Mouse (Mus musculus) 416B (cell line): ENCODE data around the gene BC024063.
"Not testable (repeated sequence)": the region's sequence is repeated elsewhere in the genome, so short reads cannot be mapped to it uniquely, and the experiment has no call there.

ENCODE experiments used
- DNase-seq: peaks from one replicate; pipeline ENCODE4 v3.0.0; 2011; ENCODE audit warnings: low read depth

The BC024063 gene

DNA sequence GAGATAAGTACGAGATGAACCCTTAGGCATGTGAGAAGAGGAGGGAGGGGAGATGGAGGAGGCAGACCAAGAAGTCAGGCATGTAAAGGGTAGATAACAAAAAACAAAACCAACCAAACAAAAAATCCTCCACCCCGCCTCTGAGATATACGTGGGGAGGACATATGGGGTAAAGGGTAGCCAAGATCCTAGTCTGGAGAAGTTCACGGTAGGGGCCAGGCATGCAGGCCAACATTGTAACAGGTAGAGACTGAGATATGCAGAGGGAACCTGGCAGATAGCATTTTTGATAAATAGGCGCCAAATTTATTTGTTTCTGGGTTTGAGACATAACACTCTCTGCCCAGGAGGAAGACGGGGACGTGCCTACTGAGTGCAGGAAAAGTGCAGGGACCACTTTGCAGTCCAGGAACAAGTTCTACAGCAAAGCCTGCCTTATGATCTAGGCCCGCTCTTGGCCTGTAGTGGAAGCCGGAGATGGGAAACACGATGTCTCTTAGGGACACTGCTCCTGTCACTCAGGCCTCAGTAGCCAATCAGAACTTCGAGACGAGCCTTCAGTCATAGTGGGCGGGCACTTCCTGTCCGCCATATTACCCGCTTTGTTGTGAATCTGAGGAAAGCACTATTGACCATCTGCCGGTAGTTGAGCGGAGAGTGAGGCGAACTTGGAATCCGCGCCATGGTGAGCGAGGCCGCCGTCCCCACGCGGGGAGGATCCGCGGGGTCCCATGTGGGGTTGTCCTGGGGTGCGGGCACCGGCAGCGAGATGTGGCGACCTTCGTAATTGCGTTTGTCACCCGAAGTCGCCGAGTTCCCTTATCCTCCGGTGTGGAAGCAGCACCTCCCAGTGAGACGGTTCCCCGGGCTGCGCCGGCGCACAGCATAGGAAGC is at the start of gene BC024063:
BC024063 (plus strand) TSS at position 626 of the 894 bp plus-strand sequence.
- DNase-seq = not testable (repeated sequence)

DNA sequence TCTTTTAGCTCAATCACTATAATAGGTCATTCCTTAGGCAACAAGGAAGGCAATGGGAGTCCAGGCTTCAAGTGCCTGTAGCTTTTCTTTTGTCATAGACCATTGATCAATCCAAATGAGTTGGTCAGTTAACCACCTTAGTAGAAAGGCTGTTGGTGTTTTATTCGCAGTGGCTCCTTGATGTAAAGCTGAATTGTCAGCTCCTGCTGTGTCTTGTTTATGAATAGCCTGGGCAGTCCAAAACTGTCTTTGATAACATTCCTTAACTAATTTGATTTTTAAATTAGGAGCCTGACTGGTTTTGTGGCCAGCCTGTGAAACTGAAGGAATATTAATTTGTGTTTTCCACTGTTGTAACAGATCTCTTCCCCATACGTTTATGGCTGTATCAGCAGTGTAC is 41.0 kb upstream of the BC024063 start:
- no peak for DNase-seq

DNA sequence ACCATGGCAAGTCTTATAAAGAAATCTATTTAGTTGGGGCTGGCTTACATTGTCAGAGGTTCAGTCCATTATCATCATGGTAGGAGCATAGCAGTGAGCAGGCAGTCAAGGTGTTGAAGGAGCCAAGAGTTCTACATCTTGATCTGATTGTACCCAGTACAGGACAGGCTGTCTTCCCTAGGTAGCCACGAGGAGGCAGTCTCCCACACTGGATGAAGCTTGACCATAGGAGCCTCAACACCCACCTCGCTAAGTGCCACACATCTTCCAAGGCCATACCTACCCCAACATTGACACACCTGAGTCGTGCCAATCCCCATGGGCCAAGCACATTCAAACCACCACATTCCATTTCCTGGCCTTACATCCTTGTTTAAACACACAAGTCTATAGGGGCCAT is 36.5 kb upstream of the BC024063 start:
- DNase-seq = peak; percentile 26

DNA sequence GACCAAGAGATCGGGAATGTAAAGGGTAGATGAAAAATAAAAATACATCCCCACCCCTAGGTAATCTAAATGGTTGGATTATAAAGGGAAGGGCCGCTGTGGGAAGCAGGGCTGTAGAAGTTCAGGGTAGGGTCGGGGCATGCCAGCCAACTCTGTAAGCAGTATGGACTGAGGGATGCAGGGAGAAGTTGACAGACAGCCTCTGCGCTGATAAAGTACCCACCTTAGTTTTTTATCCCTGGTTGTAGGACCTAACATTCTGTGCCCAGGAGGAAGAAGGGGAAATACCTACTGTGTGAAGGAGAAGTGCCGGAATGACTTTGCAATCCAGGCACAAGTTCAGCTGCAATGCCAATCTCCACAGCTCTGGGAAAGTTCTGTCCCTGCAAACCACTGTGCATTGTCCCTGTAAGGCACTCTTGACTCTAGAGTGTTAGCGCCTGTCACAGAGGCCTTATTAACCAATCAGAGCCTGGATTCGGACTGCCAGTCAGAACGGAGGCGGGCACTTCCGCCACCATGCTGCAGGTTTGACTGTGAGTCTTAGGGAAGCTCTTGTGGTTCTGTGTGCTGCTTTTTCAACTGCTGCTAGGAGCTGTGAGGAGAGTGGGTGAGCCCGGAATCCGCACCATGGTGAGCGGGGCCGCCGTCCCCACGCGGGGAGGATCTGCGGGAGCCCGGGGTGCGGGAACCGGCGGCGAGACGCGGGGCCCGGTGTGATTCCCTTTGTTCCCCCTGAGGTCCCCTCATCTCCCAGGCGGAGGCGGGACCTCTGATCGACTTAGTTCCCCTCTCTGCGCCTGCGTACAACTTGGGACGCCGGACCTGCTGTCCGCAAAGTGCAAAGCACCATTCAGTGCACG is 35.3 kb upstream of the BC024063 start, which contains the start of gene Zfp873:
Zfp873 (plus strand) TSS at position 527 of the 863 bp plus-strand sequence.
- DNase-seq = peak; percentile 97

DNA sequence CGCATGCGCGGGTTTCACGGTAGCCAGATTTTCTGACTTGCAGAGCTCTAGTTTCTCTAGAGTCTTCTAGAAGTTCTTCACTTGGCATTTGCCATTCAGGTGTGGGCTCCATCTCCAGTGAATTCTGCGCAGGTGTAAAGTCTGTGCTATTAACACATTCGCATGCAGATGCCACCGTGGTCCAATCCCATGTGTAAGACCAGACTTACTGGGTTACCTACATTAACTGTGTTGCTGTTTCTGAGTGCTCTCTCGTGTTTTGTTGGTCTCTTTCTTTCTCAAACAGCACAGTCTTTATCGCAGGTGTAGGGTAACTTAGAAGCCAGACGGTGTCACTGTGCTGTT is 34.7 kb upstream of the BC024063 start:
- DNase-seq = not testable (repeated sequence)

DNA sequence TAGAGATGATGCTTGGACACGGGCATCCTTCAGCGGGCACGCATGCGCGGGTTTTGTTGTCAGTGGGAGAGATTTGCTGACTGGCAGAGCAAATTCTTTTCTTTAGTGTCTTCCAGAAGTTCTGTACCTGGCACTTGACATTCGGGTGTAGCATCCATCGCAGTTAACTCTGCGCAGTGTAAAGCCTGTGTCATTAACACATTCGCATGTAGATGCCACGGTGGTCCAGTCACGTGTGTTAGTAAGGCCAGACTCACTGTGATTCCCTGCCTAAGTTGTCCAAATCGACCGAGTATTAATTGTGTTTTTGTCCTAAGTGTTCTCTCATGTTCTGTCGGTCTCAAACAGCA is 444 bp downstream of the BC024063 start:
- DNase-seq = not testable (repeated sequence)

DNA sequence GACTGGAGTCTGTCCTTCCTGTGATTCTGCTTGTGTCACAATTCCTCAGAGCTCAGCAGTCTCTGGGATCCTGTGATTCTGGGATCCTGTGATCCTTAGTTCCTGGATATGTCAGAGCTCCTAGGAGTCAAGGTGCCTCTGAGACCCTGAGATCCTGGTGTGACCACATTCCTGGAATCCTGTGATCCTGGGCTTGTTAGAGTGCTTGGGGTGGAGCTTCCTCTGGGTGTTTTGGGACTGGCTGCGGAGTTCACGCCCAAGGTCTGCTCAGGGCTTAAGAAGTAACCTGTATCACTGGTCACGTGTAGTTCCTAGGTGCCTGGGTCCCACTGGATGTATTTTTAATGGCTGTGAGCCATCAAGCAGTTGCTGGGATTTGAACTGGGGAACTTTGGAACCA is 34.1 kb downstream of the BC024063 start:
- no peak for DNase-seq

DNA sequence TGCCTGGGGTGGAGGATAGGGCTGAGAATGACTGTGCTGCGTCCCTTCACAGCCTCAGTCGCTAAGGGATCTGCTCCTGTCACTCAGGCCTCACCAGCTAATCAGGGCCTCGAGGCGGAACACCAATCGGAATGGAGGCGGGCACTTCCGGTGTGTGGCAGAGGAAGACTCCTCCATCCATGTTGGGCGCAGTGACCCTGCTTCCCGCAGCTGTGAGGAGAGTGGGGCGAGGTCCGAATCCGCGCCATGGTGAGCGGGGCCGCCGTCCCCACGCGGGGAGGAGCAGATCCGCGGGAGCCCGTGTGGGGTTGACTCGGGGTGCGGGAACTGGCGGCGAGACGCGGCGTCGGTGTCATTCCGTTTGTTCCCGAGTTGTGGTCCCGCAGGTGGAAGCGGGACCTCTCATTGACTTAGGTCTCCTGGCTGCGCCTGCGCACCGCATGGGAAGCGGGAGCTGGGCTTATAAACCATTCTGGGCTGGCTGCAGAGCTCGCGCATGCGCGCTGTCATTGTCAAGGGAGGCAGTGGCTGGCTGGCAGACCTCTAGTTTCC is 44.8 kb downstream of the BC024063 start, which contains the start of gene AU041133:
AU041133 (plus strand) TSS at position 164 of the 552 bp plus-strand sequence.
- DNase-seq = peak; percentile 88

DNA sequence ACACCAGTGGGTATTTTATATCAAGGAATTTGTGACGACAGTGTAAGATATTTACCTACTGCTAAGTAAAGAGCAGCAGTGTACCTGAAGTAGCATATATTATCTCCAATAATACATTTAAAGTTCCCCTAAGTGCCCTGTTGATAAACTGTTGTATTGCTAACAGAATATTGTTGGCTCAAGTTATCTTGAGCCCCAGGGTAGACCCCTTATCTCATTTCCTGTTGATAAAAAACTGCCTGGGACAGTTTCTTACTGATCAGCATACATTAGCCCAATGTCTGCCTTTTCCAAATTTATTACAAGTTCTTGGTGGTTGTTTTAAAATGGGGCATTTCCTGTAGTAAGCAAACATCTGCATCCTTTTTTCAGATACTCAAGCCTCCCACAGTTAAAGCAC is 62.1 kb downstream of the BC024063 start:
- DNase-seq = peak; percentile 8

DNA sequence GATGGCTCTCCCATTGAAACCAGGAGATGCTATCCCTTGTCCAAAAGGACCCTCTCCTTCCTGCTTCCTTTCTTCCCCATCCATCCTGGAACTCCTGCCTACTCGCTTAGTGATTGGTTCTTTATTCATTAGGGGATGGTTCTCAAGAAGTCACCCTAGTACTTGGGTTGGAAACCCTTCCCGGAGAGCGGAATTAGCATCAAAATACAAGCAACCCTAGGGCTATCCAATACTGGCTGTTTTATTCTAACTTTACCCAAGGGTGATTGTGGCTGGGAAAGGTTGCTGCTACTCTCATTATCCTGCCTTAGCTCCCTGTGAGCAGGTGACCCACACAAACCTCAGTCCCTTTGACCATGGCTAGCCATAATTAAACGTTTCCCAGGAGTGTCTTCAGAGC is 64.4 kb downstream of the BC024063 start:
- no peak for DNase-seq
